Mouse (Mus musculus) hindbrain, embryonic 11.5 days (tissue): Measurements from ENCODE around the gene Gstt2. TPM values are rescaled to one million over a fixed set of nuclear protein-coding genes. Genes with fewer than 3 reads are reported as not detected.
"Not testable (repeated sequence)": the region's sequence is repeated elsewhere in the genome, so short reads cannot be mapped to it uniquely, and the experiment has no call there.

Source experiments
- ATAC-seq: fragments of 200-750 bp; cut with Nextera tagmentation; 2 replicates; pipeline ENCODE4 v1.8.0; 2017; ENCODE audit warnings: mild to moderate bottlenecking, moderate TSS enrichment, moderate library complexity; ENCODE audit not compliant: low FRiP score
- DNase-seq: peaks from one replicate; pipeline ENCODE4 v3.0.0-alpha.2; 2015; ENCODE audit warnings: low spot score
- H3K27ac ChIP-seq: fragments of 300-500 bp; sonication (generic); 2 replicates; pipeline ENCODE4 v1.5.1; 2014; ENCODE audit warnings: mild to moderate bottlenecking, low read depth, low read length
- H3K27me3 ChIP-seq: fragments of 300-500 bp; sonication (generic); 2 replicates; pipeline ENCODE4 v1.6.1; 2014; ENCODE audit warnings: mild to moderate bottlenecking, low read length, moderate library complexity, mixed read lengths; ENCODE audit not compliant: control insufficient read depth, insufficient read depth
- H3K36me3 ChIP-seq: fragments of 300-500 bp; sonication (generic); 2 replicates; pipeline ENCODE4 v1.6.1; 2014; ENCODE audit warnings: mild to moderate bottlenecking, low read length, moderate library complexity, mixed read lengths; ENCODE audit not compliant: control insufficient read depth, insufficient read depth
- H3K4me1 ChIP-seq: fragments of 300-500 bp; sonication (generic); replicated peaks from 2 replicates; pipeline ENCODE4 v1.6.1; 2014; ENCODE audit warnings: low read length, mixed read lengths; ENCODE audit not compliant: control insufficient read depth, insufficient read depth
- H3K4me2 ChIP-seq: fragments of 300-500 bp; sonication (generic); replicated peaks from 2 replicates; pipeline ENCODE4 v1.6.1; 2014; ENCODE audit warnings: mild to moderate bottlenecking, low read depth, low read length
- H3K4me3 ChIP-seq: fragments of 300-500 bp; sonication (generic); 2 replicates; pipeline ENCODE4 v1.5.1; 2014; ENCODE audit warnings: low read depth, low read length
- H3K9ac ChIP-seq: fragments of 300-500 bp; sonication (generic); 2 replicates; pipeline ENCODE4 v1.6.1; 2014; ENCODE audit warnings: low read depth, low read length
- H3K9me3 ChIP-seq: fragments of 300-500 bp; sonication (generic); 2 replicates; pipeline ENCODE4 v1.6.1; 2016; ENCODE audit warnings: low read length; ENCODE audit not compliant: control insufficient read depth
- WGBS: fragments of 180-500 bp; shearing (Covaris S2); extraction: QIAGEN DNeasy Blood & Tissue Kit; methylation state at CpG from one replicate; pipeline ENCODE4 v1.1.7; 2014; 5-methylcytosine and 5-hydroxymethylcytosine counted together
- polyA plus RNA-seq: library from polyadenylated mRNA; unstranded; fragments of >200 nt; fragmentation: Nextera tagmentation; extraction: Ambion mirVana; gene quantifications from 2 replicates; pipeline ENCODE4 v1.2.1, GENCODE M21; 2014

Gstt2 gene
- polyA plus RNA-seq, 1 experiment from 2014 or later = 7.8 TPM

DNA sequence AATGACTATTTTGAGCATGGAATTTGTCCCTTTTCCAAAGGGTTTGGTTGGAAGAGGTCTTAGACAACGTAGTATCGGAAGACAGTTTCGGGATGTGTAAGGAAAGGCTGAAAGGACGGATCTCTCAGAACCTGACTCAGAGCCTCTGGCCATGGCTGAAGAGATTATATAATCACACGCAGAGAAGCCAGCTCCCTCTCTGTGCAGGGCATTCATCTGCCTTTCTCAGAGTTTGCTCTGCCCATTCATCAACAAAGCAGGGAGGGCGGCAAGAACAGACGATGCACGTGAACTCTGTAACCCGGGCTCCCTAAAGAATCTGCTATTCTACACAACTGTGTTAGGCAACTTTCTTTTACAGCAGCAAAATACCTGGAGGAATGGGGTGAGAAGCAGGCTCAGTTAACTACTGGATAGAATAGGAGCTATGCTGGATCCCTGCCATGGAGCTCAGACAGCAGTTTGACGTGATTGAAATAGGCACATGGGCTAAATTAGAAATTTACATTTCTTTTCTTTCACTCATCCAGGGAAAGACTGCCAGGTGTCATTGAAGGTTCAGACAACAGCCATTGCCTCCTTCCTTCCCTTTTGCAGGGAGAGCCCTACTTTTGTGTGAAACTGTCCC lies 36.4 kb upstream of the Gstt2 start:
- ATAC-seq (peak; percentile 14; the same call in 1 of the 2 replicates), DNase-seq (peak; percentile 47)
- H3K4me3 ChIP-seq = peak overlapping the region; percentile 4
- peaks cover 6% of the 10 kb centered on the region for H3K4me1 ChIP-seq
- H3K27me3 ChIP-seq = no peaks in the 10 kb centered on the region
- peak overlapping the region; percentile 50 for H3K4me2 ChIP-seq
- no peaks in the 10 kb centered on the region for H3K36me3 ChIP-seq
- H3K27ac ChIP-seq = peak overlapping the region; percentile 86
- H3K9me3 ChIP-seq = no peaks in the 10 kb centered on the region
- WGBS = 17% methylated on average over 10 of the region's 10 CpGs
- H3K9ac ChIP-seq = peak overlapping the region; percentile 47

DNA sequence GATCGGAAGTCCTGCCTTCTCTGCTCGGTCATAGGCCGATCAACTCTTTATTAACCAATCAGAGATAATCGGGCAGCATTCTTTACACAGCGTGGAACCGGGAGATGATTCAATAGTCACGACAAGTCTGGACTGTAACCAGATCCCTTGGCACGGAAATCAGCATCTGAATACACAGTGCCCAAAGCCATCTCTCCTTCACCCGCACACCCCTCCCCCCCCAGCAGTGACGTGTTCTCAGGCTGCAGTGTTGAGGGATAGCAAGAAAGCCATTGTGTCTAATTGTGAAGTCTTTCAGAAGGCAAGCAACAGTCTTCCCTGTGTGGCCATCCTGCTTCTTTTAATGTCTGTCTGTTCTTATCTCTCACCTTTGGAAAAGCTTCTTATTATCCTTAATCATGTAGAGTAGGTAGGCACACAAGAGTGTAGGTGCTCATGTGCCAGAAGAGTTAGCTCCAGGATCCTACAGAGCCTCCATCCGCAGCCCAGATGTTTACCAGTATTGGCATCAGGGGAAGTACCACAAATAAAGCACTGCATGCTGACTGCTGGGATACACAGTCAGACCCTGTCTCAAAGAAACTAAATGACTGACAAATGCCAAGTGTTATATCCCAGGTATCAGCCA lies 35.8 kb upstream of the Gstt2 start:
- H3K4me1 ChIP-seq = peaks cover 6% of the 10 kb centered on the region
- H3K27ac ChIP-seq = peak overlapping the region; percentile 86
- WGBS = 2% methylated on average over 11 of the region's 11 CpGs
- no peaks in the 10 kb centered on the region for H3K36me3 ChIP-seq
- H3K9ac ChIP-seq = peak overlapping the region; percentile 59
- DNase-seq (peak; percentile 89), ATAC-seq (peak; percentile 99)
- peak overlapping the region; percentile 4 for H3K4me3 ChIP-seq
- H3K9me3 ChIP-seq = no peaks in the 10 kb centered on the region
- H3K27me3 ChIP-seq = no peaks in the 10 kb centered on the region
- H3K4me2 ChIP-seq = peak overlapping the region; percentile 50

DNA sequence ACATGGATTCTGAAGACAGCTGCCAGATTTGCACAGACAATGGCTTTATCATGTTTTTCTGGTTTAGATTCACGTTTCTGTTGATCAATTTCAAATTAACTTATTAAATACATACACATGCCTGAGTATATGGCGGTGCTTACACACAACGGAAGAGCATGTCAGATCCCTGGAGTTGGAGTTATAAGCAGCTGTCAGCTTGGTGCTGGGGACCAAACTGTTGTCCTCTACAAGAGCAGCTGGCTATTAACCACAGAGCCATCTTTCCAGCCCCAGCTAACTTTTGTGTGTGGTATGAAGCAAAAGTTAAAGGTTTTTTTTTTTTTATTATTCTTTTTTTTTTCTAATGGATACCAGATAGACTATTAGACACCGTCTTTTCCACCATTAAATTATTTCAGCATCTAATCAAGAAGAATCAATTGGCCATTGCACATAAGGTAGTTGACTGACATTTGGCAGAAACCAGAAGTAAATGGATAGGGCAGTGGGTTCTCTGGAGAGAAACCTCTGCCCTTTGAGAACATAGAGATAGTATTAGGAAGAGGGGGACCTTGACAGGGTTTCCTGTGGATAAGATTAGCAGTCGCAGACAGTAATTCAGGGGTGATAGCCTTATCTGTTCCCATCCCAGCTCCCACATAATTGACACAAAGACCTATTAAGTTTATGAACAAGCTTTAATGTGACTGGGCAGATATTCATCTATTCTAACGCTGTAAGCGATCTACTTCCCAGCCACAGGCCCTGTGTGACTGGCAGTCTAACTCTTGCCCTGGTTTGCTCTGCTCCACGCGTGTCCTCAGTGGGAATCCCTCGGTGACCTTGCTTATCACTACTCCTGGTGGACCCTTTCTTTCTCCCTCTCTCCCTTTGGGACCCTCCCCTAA lies 35.0 kb upstream of the Gstt2 start:
- Histone ChIP-seq H3K4me2 (peak overlapping the region; percentile 50), H3K9ac (peak overlapping the region; percentile 59), H3K9me3 (no peaks in the 10 kb centered on the region), H3K27me3 (no peaks in the 10 kb centered on the region), H3K27ac (peak overlapping the region; percentile 63; the same call in 1 of the 2 replicates), H3K36me3 (no peaks in the 10 kb centered on the region), H3K4me1 (peaks cover 6% of the 10 kb centered on the region), H3K4me3 (peak overlapping the region; percentile 4)
- DNase-seq (no peak), ATAC-seq (no peak; the same call in 1 of the 2 replicates)
- 41% methylated on average over 10 of the region's 10 CpGs for WGBS

DNA sequence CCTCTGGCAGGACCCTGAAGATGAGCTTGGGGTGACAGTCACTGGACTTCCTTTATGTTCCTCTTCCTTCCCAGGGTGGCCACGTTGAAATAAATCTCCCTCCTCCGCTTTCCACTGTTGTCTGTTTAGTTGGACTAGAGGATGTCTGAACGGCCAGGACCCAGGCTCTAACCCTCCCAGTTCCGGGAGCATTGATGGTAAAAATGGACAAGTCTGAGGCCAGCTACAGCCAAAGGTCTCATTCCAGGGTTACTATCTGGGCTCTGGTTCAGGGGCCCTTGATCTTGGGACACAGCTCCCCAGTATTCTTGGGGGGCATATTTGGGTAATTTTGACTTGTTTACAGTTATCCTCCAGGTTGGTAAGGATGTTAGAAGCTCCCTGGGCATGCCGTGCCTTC lies 24.4 kb upstream of the Gstt2 start:
- no peak for DNase-seq
- no peak overlapping the region for H3K27ac ChIP-seq
- 65% methylated on average over 5 of the region's 5 CpGs for WGBS

DNA sequence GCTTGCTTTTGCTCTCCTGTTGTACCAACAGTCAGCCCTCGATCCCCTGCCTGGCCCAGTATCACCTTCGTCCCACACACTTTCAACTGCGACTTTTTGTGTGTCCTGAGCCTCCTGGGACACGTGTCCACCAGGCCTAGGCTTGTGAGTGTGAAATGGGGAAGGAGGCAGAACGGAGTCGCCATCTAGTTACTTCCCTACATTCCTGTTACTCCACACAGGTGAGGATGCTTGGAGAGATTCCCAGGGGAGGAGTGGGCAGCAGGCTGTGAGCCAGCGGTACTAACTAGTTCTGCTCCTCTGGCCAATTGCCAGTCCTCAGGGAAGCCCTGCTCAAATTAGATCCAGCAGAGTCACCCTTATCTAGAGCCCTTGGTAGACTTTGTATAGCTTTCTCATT lies 23.5 kb upstream of the Gstt2 start:
- no peaks in the 10 kb centered on the region for H3K9me3 ChIP-seq
- no peak overlapping the region for H3K4me3 ChIP-seq
- DNase-seq (peak; percentile 39), ATAC-seq (no peak)
- H3K4me1 ChIP-seq = peaks cover 4% of the 10 kb centered on the region
- H3K27me3 ChIP-seq = no peaks in the 10 kb centered on the region
- H3K4me2 ChIP-seq = 0 out of 2 replicates have a peak overlapping the region, but pooled peaks have one; percentile 61
- no peaks in the 10 kb centered on the region for H3K36me3 ChIP-seq
- 19% methylated on average over 7 of the region's 7 CpGs for WGBS
- peak overlapping the region; percentile 7; the same call in 1 of the 2 replicates for H3K27ac ChIP-seq
- no peak overlapping the region for H3K9ac ChIP-seq

More for the DNA sequence above, 24.4 kb upstream of the Gstt2 start:
- Histone ChIP-seq H3K36me3 (no peaks in the 10 kb centered on the region), H3K9ac (no peak overlapping the region), H3K4me1 (peaks cover 4% of the 10 kb centered on the region), H3K4me3 (no peak overlapping the region), H3K9me3 (no peaks in the 10 kb centered on the region), H3K4me2 (no peak overlapping the region), H3K27me3 (no peaks in the 10 kb centered on the region)
- no peak for ATAC-seq

DNA sequence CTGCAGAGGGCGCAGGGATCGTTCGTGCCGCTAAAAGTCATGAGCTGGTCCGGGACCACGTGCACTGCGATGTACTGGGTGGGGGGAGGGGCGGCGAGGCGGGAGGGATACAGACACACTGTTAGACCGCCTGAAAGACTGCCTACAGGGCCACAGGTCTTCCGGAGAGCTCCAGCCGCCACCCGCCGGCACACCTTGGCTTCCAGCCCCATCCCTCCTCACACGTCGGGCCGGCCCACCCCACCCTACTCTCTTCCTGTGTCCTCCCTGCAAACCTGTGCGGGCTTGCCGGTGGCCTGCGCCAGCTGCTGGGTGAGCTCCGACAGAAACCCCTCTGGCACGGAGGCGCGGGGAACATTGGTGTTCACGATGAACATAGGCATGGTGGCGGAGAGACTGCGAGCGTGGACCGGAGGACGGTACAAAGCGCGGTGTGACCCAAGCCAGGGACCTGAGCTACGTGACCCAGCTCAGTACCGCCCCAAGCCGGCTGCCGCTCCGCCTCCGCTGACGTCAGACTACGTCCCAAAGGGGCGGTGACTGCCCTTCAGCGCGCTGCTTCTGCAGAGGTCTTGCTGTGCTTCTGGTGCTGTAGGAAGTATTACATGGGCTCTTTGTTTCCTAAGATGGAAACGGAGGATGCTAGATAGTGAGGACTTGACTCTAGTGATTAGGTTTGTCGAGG lies 22.7 kb upstream of the Gstt2 start, which contains the start of gene Mif:
Gene Mif (minus strand): TSS at position 455 of the 685 bp plus-strand sequence.
- not testable (repeated sequence) for H3K4me1 ChIP-seq, H3K9me3 ChIP-seq, H3K36me3 ChIP-seq, H3K27me3 ChIP-seq
- Histone ChIP-seq H3K27ac (peak within 1 kb of the TSS; percentile 89), H3K9ac (peak within 1 kb of the TSS; percentile 94), H3K4me3 (peak within 1 kb of the TSS; percentile 68), H3K4me2 (peak within 1 kb of the TSS; percentile 61)
- DNase-seq = peak; percentile 97
- ATAC-seq = peak; percentile 96
- WGBS = under 1% methylated on average over 34 of the region's 46 CpGs

DNA sequence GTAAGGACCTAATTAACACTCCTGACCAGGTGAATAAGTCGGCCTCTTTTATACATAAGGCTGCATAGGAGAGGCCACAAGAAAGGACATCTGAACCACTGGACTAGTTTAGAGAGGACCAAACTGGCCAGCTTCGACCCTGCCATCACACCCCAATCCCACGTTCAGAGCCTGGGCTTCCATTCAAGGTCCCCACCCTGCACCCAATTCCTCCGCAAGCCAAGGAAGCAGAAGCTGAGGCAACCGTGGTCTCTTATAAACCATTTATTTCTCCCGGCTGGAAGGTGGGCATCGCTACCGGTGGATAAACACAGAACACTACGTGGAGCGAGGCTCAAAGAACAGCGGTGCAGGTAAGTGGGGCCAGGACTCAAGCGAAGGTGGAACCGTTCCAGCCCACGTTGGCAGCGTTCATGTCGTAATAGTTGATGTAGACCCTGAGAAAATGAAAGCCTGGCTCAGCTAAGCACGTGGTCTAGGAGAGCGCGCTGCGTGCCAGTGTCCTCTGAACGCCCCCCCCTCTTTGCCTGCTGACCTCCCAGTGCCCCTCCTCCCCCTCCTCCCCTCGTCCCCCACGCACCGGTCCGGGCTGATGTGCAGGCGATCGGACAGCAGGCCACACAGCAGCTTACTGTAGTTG lies 22.0 kb upstream of the Gstt2 start:
- H3K27me3 ChIP-seq = no peaks in the 10 kb centered on the region
- ATAC-seq = peak; percentile 72
- no peaks in the 10 kb centered on the region for H3K9me3 ChIP-seq
- H3K36me3 ChIP-seq = no peaks in the 10 kb centered on the region
- peak overlapping the region; percentile 89; the same call in 1 of the 2 replicates for H3K27ac ChIP-seq
- DNase-seq = peak; percentile 74
- H3K4me3 ChIP-seq = peak overlapping the region; percentile 68
- peak overlapping the region; percentile 94 for H3K9ac ChIP-seq
- H3K4me2 ChIP-seq = peak overlapping the region; percentile 61
- H3K4me1 ChIP-seq = peaks cover 4% of the 10 kb centered on the region
- 2% methylated on average over 26 of the region's 27 CpGs for WGBS

DNA sequence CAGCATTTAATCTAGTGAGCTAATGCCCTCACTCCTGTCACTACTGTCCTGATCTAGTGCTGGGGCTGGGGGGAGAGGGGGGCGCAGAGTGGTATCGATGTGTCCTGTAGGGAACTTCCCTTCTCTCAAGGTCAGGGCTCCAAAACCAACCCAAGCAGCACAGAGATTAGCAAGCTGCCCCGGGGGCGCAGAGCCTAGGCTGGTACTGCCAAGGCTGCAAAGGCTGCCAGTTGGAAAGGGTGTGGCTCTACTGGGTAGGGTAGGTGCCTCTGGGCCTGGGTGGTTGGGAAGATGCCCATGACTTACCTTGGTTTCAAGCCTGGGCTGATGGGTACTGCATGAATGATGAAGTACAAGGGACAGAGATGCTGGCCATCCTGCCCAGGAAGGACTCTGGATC lies 20.4 kb upstream of the Gstt2 start:
- 98% methylated on average over 4 of the region's 4 CpGs for WGBS
- H3K9ac ChIP-seq = no peak overlapping the region
- DNase-seq = no peak

More for the DNA sequence above, 20.4 kb upstream of the Gstt2 start:
- H3K4me1 ChIP-seq = peaks cover 4% of the 10 kb centered on the region
- H3K4me2 ChIP-seq = no peak overlapping the region
- no peaks in the 10 kb centered on the region for H3K27me3 ChIP-seq
- no peak for ATAC-seq
- no peak overlapping the region for H3K27ac ChIP-seq
- no peaks in the 10 kb centered on the region for H3K36me3 ChIP-seq
- H3K9me3 ChIP-seq = no peaks in the 10 kb centered on the region
- H3K4me3 ChIP-seq = no peak overlapping the region
